Mouse (Mus musculus): Measurements from ENCODE around the gene S100a13. TPM values are rescaled to one million over a fixed set of nuclear protein-coding genes. Genes with fewer than 3 reads are reported as not detected.

Gene S100a13
- polyA plus RNA-seq, 1 experiment = not detected

DNA sequence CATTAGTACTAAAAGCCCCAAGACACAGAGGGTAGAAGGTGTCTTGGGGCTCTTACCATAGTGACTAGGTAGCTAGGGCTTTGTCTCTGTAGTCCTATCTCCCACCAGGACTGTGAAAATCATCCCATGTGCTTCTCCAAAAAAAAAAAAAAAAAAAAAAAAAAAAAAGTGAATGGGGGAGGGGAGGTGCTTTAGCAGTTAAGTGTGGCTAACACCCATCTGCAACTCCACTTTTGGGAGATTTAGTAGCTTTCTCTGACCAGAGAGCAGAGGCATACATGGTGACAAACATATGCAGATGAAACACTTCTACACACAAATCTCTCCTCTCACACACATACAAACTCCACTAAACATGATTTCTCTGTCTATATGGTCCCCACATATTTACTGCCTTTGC is 16.6 kb upstream of the S100a13 start:
- no peak overlapping the region for H3K27ac ChIP-seq (ENCODE audit: insufficient read depth, low read depth, low read length)
- no peaks in the 10 kb centered on the region for H3K4me1 ChIP-seq (ENCODE audit: control insufficient read depth, insufficient read depth, low read length)
- H3K4me3 ChIP-seq (ENCODE audit: insufficient read depth, low read depth, low read length) = no peak overlapping the region
- TF ChIP-seq CTCF (IDR thresholded peaks at IDR 0.05; ENCODE audit: insufficient read depth, low read depth, low read length) (no peak), POLR2A (IDR thresholded peaks at IDR 0.05; ENCODE audit: insufficient read depth, low read depth, low read length) (no peak)

GRCm38 (mm10) chr3:90503444-90503843 is 10.8 kb upstream of the S100a13 start:
- 58% methylated on average over 4 of the region's 4 CpGs for WGBS
- Histone ChIP-seq H3K4me1 (ENCODE audit: control insufficient read depth, insufficient read depth, low read length) (peaks cover 4% of the 10 kb centered on the region), H3K4me3 (ENCODE audit: insufficient read depth, low read depth, low read length) (no peak overlapping the region), H3K27ac (ENCODE audit: insufficient read depth, low read depth, low read length) (no peak overlapping the region)
- TF ChIP-seq CTCF (IDR thresholded peaks at IDR 0.05; ENCODE audit: insufficient read depth, low read depth, low read length) (no peak), POLR2A (IDR thresholded peaks at IDR 0.05; ENCODE audit: insufficient read depth, low read depth, low read length) (no peak)

DNA sequence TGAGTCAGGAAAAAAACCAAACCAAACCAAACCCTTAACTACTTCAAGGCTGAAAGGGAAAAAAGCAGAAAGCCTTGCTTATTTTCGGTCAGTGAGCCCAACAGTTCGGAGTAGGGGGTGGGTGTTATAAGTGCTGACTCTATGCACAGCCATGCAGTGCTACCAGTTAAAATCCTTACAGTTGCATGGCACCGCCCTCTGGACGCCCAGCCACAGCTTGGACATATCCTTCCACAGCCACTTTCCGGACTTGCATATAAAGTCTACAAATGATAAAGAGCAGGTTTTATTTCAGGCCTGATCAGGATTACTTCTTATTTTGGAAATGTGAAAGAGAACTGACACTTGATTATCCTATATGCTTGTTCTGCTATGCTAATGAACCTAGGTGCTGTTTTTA is 9.0 kb upstream of the S100a13 start:
- TF ChIP-seq CTCF (IDR thresholded peaks at IDR 0.05; ENCODE audit: insufficient read depth, low read depth, low read length) (no peak), POLR2A (IDR thresholded peaks at IDR 0.05; ENCODE audit: insufficient read depth, low read depth, low read length) (no peak)
- Histone ChIP-seq H3K27ac (ENCODE audit: insufficient read depth, low read depth, low read length) (no peak overlapping the region), H3K4me3 (ENCODE audit: insufficient read depth, low read depth, low read length) (no peak overlapping the region), H3K4me1 (ENCODE audit: control insufficient read depth, insufficient read depth, low read length) (peaks cover 4% of the 10 kb centered on the region)
- WGBS = 78% methylated on average over 5 of the region's 5 CpGs

DNA sequence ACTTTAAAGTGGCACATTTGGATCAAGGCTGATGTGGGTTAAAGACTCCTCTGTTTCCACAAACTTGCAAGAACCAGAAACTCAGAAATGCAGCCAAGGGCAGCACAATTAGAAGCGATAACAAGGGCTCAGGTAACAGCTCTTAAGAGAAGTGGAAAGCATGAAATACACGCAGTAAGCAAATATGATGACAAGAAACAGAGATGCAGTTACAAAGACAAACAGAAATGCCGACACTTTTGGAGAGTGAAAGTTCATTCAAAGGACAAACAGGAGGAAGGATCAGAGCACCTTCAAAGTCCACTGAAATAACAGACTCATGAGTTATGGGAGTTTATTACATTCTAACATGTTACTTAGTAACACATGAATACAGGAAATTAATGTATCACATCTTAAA is 7.9 kb upstream of the S100a13 start:
- Histone ChIP-seq H3K4me3 (ENCODE audit: insufficient read depth, low read depth, low read length) (no peak overlapping the region), H3K4me1 (ENCODE audit: control insufficient read depth, insufficient read depth, low read length) (peaks cover 4% of the 10 kb centered on the region), H3K27ac (ENCODE audit: insufficient read depth, low read depth, low read length) (no peak overlapping the region)
- TF ChIP-seq POLR2A (IDR thresholded peaks at IDR 0.05; ENCODE audit: insufficient read depth, low read depth, low read length) = no peak
- no peak for TF ChIP-seq CTCF (IDR thresholded peaks at IDR 0.05; ENCODE audit: insufficient read depth, low read depth, low read length)
- WGBS = 62% methylated on average over 3 of the region's 3 CpGs

- TF ChIP-seq POLR2A (IDR thresholded peaks at IDR 0.05; ENCODE audit: insufficient read depth, low read depth, low read length) = no peak
- no peak for TF ChIP-seq CTCF (IDR thresholded peaks at IDR 0.05; ENCODE audit: insufficient read depth, low read depth, low read length)
Measured at GRCm38 (mm10) chr3:90508287-90508949, 5.8 kb upstream of the S100a13 start.

DNA sequence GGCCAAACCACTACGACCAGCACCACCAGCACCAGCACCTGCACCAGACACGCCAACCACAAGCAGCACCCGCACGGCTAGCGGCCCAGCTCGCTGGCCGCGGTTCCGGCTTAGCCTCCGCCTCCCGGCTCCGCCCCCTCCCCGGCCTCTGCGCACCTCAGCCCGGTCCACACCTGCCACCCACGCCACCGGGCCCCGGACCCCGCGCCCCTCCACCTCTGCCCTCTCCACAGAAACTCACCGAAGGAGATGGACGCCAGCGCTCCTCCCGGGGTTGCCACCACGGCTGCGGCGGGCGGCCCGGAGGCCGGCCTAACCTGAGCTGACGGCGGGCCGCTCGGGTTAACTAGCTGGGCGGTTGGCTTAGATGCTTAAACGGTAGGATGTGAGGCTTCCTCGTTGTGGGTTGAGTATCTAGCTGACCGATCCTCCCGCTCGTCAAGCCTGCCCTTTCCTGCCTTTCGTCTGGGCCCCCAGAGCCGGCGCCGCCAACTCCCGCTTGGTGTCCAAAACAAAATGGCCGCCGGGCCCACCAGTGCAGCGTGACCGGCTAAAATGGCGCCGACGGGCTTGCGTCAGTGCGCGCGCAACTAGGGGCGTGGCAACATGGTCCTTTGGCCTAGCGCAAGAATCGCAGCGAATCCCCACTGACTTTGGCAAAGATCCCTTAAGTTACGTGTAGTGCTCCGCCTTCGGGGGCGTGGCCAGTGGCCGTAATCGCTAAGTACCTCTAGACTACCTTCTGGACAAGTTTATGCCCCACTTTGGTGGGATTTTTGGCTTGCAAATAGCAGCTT is 5.1 kb upstream of the S100a13 start, which contains the start of gene Chtop:
Chtop (minus strand) TSS at position 549 of the 797 bp plus-strand sequence.
- Histone ChIP-seq H3K27ac (ENCODE audit: insufficient read depth, low read depth, low read length) (peak within 1 kb of the TSS; percentile 88), H3K4me3 (ENCODE audit: insufficient read depth, low read depth, low read length) (peak within 1 kb of the TSS; percentile 99), H3K4me1 (ENCODE audit: control insufficient read depth, insufficient read depth, low read length) (peaks cover 9% of the 10 kb centered on the region)
- TF ChIP-seq POLR2A (IDR thresholded peaks at IDR 0.05; ENCODE audit: insufficient read depth, low read depth, low read length) (no peak), CTCF (IDR thresholded peaks at IDR 0.05; ENCODE audit: insufficient read depth, low read depth, low read length) (no peak)
- WGBS = under 1% methylated on average over 66 of the region's 66 CpGs

More at GRCm38 (mm10) chr3:90508287-90508949, 5.8 kb upstream of the S100a13 start:
- under 1% methylated on average over 20 of the region's 20 CpGs for WGBS
- Histone ChIP-seq H3K27ac (ENCODE audit: insufficient read depth, low read depth, low read length) (peak overlapping the region; percentile 88), H3K4me3 (ENCODE audit: insufficient read depth, low read depth, low read length) (peak overlapping the region; percentile 99), H3K4me1 (ENCODE audit: control insufficient read depth, insufficient read depth, low read length) (peaks cover 4% of the 10 kb centered on the region)

DNA sequence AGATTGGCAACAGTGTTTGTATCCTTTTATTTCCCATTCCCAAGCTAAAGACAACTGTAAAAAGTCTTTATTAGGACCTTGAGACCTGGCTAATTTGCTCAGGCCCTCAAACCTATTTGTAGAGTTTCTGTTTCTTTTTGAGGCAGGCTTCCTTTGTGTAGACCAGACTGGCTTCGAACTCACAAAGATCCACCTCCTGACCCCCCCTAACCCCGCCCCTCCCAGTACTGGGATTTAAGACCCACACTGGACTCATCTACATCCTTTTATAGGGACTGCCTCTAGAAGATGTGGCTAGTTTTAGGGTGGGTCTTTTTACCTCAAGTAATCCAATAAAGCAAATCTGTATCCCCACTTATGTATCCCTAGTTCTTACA is 4.5 kb upstream of the S100a13 start:
- WGBS = 8% methylated on average over 2 of the region's 2 CpGs
- H3K27ac ChIP-seq (ENCODE audit: insufficient read depth, low read depth, low read length) = peak overlapping the region; percentile 56; the same call in 1 of the 2 replicates
- H3K4me1 ChIP-seq (ENCODE audit: control insufficient read depth, insufficient read depth, low read length) = peaks cover 14% of the 10 kb centered on the region
- no peak for TF ChIP-seq POLR2A (IDR thresholded peaks at IDR 0.05; ENCODE audit: insufficient read depth, low read depth, low read length)
- TF ChIP-seq CTCF (IDR thresholded peaks at IDR 0.05; ENCODE audit: insufficient read depth, low read depth, low read length) = no peak
- H3K4me3 ChIP-seq (ENCODE audit: insufficient read depth, low read depth, low read length) = peak overlapping the region; percentile 99; the same call in 1 of the 2 replicates

GRCm38 (mm10) chr3:90512276-90512675 is 2.0 kb upstream of the S100a13 start:
- Histone ChIP-seq H3K4me1 (ENCODE audit: control insufficient read depth, insufficient read depth, low read length) (peaks cover 17% of the 10 kb centered on the region), H3K27ac (ENCODE audit: insufficient read depth, low read depth, low read length) (no peak overlapping the region), H3K4me3 (ENCODE audit: insufficient read depth, low read depth, low read length) (no peak overlapping the region)
- WGBS = 93% methylated on average over 5 of the region's 5 CpGs
- TF ChIP-seq CTCF (IDR thresholded peaks at IDR 0.05; ENCODE audit: insufficient read depth, low read depth, low read length) = no peak
- no peak for TF ChIP-seq POLR2A (IDR thresholded peaks at IDR 0.05; ENCODE audit: insufficient read depth, low read depth, low read length)
